Mouse (Mus musculus) urinary bladder, postnatal 4 days (tissue): Measurements from ENCODE around the gene Rhof.
A peak's percentile ranks its signal among the peaks of the same experiment; 100 is the strongest.

Source experiments
- DNase-seq, 2 experiments: peaks; one replicate each; pipeline ENCODE4 v3.0.0; 2021 to 2022; ENCODE audit warnings: low spot score in 2 of 2

Rhof gene

DNA sequence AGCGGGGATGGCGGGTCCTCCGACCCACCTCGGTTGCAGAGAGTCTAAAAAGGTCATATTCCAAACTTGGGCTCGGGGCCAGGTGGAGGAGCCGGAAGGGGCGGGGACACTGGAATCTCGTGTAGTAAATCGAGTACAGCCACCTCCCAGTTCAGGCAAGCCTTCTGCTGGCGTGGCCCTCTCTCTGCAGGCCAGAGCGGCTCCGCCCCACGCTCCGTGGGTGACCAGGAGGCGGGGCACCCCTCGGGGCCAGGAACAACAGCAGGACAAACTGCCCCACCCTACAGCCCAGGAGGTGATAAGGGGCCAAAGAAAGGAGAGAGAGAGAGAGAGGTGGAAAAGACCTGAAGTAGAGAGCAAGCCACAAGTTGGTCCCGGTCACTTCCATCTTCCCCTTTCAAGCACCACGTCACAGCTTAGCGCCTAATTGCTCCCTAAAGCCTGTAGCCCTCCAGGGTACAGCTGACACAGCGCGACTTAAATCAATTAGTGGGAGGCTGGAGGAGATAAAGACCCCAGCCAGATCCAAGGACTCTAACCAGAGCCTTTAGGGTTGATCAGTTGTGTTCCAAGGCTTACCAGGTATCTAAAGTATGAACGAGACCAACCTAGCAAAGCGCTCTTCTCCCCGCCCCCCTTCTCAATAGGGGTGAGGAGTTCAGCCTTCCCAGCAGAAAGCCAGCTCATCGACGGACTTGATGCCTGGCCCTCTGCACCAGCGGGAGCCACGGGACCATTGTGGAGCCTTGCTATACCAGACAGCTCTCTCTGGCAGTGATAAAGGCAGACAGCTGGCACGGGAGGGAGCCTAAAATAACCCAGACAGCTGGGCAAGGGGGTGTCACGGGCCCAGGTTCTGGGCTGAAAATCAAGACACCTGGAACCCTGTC, 3.2 kb upstream of the Rhof start:
- peak; percentile 87 to 90 for DNase-seq

DNA sequence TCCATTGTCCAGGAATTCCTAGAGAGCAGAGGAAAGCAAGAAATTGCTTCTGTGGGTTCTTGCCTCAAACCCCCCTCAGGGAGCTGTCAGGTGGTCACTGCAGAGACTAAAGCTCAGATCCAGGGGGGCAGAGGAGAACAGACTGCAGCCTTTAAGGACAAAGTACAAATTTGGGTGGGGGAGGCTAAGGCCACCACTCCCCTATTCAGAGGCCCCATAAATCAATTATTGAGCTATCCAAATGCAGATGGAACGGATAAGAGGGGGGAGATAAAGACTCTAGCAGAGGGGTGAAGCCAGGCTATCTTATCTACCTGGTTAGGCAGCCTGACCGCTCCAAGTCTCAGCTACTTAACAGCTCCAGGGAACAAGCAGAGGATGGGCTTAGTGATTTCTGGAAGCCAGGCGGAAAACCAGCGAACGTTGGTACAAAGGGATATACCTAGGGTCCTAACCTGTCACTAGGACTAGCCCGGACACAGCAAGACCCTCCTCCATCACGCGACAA, 2.4 kb upstream of the Rhof start:
- DNase-seq: no peak

DNA sequence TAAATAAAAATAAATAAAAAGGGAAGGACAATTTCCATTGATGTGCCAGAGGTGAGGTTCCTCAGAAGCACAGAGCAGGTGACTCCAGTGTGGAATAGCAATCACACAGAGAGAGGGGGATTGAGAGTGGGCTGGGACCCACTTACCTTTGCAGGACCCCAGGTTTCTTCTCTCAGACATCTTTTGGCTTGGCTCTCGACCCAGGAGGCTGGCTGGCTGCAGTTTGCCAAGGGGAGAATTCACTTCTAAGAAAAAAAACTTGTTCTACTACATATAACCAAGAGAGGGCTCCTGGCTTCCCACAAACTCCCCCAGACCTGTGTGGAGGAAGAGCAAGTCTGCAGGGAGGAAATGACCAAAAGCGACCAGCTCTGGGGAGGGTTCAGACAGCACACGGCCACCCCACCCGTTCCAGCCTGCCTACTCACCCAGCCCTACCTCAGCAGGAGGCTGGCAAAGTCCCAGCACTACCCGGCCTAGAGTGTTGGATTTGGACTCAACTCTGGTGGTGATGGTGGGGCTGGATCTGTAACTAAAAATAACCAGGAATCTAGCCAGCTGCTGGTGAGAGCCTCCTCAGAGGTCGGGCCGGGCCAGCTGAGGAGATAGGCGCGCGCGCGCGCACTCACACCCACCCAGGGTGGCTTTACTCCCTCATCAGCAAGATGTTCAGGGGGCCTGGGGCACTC, 1.8 kb upstream of the Rhof start:
- DNase-seq: no peak

DNA sequence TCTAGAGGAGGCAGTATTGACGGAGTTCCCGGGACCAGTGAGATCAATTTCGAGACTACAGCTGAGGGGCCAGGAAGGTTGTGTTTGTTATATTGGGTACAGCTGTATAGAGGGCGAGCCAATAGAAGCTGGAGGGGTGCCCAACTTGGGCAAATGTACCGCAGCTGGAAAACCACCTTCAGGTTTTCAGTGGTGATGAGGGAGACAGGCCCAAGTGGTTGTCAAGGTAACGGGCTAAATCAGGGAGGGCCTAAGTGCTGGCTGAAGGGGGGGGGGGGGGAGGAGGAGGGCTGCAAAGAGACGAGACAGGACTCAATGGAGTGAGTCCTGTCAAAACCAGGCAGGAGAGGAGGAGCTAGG, 1.3 kb upstream of the Rhof start:
- no peak for DNase-seq

DNA sequence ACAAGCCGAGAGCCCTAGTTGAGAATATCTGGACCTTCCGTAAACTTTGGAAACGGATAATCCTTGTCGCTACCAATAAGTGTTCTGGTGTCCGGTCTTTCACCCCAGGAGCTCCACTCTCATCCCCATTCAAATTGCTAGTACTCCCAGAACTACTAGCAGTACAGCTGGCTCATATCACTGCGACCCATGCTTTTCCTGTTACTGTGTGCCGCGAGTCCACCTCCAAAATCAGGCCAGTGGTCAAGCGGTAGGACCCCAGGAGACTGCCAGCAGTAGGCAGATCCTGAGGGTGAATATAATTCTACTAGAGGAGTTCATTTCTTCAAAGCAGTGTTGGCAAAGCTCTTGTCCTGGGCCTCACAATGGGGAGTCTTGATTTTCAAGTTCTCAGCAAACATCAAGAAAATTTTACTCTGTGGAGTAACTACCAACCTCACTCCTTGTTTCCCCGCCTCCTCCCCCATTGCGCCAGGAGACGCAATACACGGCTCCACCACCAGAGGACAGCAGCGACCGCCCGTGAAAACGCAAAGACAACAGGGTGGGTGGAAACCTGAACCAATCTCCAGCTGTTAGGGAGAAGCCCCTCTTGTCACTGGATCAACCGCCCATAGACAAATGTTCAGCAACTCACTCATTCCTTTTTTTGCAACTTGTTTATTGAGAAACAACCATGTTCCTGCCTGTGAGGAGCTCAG, 741 bp upstream of the Rhof start:
- peak; percentile 87 to 92 for DNase-seq

DNA sequence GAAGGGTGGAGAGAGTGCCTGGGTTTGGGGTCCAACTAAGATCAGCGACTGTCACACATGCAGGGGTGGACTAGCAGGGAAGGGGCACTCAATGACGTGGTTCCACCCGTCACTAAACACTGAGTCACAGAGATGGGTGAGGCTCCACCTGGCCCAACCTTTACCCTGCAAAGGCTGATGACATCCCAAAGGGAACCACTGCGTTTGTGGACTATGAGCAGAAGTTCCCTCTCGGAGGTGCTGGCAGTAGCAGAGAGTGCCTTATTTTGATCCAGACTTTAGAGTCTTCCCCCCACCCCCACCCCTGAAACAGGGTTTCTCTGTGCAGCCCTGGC, 1.7 kb downstream of the Rhof start:
- DNase-seq: no peak

DNA sequence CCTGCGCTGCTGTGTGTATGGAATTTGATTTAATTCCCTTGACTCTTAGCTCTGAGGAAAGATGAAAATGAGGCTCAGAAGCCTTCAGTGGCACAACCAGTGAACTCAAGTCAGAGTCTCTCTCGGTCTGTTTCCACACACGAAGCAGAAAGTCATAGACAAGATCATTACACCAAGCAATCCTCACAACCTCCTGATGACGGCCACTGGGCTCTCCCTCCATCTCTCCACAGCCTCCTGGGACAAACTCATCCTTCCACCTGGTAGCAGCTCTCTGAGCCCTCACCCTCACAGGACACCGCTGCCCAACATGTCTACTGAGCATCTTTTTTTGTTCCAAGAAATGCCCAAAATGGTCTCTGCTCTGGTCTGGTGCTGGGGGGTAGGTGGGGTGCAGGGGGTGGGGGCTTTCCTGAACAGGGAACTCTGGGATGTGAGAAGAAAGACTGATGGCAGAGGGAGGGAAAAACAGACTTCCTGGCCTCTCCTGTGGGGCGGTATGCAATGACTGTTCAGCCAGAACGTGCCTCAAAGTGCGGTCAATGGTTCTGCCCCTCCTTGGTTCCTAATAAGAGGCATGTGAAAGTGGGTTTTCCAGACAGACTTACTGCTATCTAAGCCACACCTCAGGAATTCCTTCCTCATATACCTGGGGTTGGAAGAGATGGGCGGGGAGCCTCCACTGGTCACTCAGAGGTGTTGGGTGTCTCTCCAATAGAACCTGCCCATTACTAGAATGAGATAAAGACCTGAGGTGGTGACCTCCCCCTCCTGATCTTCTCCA, 2.3 kb downstream of the Rhof start:
- DNase-seq: no peak

DNA sequence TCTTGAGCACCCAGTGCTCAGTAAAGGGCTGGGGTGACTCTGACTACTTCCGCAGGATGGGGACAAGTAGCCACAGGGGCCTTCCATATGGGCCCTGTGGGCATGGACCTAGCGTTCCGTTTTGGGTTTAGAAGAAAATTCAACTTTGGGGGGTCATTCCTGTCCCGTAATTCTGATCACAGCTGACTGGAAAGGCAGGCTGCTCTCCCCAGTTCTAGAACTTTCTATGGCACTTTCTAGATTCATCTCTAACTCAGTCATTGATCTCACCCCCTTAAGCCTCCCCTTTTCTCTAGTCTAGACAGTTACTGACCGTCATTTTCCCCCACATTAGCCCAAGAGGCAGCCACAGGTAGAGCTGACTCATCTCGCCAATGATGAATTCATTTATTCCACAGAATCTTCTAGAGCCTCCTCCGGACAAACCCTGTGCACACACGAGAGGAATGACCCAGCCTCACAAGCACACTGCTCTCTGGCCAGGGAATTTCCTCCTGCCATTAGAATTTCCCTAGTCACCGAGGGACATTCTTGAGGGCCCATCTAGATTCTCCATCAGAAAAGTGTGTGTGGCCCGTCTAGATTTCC, 3.2 kb downstream of the Rhof start:
- no peak for DNase-seq

DNA sequence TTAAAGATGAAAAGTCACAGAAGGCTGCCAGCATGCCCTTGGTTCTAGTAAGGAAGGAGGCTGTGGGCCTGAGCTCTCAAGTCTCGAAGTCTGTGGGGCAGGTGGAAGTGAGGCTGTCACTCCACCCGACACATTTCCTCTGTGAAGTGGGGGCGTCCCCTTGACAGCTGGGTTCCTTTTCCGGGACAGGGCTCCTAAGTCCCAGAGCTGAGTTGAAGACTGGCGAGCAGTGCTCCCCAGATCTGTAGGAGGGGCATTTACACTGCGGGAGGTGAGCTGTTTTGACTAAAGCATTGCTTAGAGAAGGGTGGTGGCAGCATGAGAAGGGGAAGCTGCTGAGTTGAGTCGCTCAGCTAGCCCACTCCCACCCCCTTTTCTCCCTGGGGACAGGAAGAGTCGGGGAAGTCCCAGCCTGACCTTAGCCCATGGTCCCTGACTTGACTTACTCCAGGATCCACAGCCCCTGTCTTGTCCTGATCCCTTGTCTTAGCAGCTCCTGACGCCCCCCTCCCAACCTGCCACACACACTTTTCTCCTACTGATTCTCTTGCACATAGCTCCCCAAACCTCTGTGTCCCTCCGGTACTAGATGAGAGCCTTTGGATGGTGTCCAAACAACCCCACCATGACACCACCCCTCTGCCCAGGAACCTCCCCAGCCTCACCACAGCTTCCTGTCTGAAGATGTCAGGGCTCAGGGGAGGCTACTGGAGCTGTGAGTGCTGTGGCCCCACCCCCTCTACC, 3.9 kb downstream of the Rhof start:
- DNase-seq: no peak

DNA sequence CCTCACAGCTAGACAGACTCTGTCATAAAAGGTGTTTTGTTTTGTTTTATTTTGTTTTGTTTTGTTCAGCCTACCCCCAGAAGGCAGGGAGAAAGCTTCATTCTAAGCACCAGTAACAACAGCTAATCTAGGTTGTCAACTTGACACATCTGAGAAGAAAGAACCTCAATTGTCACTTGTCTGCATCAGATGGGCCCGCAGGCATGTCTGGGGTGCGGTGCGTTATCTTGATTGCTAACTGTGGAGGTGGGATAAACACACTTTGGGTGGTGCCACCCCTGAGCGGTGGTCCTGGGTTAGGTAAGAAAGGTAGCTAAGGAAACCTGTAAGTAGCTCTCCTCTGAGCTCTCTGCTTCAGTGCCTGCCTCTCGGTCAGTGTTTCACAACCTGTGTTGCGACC, 5.5 kb downstream of the Rhof start:
- no peak for DNase-seq

DNA sequence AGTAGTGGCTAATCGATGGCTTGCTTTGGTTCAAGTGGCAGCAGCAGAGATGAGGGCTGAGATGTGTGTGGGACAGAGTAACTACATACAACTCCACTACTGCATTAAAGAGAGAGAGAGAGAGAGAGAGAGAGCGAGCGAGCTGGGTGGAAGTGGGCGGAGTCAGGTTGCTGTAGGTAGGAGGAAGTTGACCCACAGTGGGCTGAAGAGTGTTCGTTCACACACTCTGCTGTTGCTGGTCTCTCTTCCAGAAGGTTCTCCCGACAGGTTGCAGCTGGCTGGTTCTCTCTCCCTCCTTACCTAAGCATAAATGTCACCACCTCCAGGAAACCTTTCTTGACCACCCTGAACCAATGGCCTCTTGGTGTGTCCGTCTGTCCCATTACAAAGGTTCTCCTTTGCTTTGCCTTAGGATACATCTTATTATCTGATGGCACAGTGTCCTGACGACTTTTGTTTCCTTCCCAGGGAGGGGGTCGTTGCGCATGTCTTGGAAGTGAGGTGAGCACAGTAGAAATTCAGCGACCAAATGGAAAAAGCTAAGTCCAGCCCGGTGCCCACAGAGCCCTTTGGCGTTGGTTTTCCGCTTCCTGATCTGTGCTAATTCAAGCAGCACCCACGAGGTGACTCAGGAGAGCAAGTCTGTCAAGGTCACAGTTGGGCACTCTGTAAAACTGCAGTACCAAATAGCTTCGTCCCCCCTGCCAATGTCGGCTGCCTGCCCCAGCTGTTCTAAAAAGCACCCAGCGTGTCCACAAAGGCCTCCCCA, 6.7 kb downstream of the Rhof start:
- DNase-seq: no peak

DNA sequence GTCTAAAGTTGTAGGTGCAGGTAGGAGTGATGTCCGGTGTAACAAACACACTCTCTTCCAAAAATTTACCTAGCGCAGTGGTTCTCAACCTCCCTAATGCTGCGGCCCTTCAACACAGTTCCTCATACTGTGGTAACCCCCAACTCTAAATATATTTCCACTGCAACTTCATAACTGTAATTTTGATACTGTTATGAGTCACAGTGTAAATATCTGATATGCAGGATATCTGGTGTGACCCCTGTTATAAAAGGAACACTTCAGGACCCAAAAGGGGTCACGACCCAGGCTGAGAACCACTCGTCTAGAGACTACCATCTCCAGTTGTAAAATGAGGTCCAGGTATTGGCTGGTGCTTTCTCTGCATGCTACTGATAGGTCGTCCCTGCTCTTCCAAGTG, 7.4 kb downstream of the Rhof start:
- no peak for DNase-seq

DNA sequence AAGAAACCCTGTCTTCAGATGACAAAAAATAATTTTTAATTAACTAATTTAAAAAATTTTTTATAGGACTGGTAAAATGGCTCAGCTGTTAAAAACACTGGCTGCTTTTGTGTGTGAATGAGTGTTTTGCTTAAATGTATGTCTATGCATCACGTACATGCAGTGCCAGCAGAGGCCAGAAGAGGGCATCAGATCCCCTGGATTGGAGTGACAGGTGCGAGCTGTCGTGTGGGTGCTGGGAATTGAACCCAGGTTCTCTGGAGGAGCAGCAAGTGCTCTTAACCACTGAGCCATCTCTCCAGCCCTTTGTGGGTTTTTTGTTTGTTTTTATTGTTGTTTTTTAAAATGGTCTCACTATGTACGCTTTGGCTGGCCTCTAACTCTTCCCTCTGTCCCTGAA, 10.3 kb downstream of the Rhof start:
- no peak for DNase-seq

DNA sequence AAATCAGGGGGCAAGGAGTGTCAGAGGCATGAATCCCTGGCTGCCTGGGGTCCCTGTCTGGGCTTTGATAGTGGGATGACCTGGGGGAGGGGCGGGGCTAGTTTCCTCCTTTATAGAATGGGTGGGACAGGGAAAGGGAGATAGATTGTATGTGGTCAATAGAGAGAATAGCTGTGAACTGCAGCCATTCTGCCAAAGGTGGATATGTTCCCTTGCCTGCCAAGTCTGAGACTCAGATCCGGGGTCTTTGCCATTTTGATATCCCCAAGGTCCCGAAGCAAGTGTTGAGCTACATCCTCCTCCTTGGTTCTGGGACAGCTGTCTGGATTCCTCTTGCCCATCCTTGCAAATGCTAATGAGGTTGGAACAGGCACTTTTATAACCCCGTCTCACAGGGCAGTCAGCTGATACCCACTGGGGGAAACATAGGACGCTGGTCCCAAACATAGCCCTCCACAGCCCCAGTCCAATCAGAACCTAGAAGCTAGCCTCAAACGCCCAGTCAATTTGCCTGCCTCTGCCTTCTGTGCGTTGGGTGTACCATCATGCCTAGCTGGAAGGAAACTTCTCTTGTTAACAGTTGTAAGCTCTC, 11.8 kb downstream of the Rhof start:
- DNase-seq: no peak

DNA sequence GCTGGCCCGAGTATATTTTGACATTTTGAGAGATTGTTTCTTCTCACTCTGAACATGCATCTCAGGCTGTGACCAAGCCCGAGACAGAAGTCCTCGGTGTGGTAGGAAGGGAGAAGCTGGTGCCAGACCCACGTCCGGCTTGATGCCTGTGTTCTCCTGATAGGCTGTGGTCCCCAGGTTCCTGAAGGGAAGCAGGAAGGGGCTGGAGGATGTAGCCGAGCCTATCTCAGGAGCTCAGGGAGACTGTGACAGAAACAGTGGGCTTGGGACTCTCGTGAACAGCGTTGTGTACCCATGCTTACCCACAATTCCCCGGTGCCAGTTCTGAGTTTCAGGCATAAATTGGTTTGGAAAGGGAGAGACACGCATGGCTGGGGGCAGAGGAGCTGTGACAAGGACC, 13.7 kb downstream of the Rhof start:
- DNase-seq: no peak

DNA sequence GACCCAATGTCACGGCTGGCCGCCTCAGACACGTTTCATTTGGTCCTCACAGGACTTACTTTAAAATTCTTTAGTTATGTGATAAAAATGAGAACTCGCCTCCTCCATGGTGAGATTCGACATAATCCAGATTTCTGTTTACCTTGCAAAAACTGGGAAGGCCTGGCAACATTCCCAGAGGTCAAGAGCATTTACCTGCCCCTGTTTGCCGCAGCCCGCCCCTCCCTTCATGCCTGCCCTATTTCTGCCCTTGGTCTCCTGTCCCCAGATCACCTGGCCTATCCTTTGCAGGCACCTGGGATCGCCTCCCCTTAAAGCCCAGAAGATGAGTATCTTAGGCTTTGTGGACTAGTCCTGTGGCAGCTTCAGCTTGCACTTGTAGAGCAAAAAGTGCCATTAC, 14.7 kb downstream of the Rhof start:
- no peak for DNase-seq

DNA sequence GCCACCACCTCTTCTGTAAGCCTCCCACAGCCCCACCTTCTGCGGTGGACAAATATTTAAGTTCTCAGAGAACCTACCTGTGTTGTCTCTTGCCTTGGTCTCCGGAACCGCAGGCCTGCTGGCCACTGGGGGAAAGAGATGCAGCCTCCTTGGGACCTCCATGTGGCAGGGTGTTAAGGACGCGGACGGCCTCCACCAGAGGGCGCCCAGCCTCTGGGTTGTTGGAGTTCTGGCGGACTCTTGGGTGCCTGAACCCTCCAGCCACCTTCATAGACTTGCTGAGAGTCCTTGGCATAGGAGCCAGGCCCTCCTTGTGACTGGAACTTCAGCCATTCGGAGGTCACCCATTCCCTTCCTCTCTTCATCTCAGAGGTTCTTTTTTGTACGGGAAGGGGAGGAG, 15.2 kb downstream of the Rhof start:
- DNase-seq: peak; percentile 63 to 81

DNA sequence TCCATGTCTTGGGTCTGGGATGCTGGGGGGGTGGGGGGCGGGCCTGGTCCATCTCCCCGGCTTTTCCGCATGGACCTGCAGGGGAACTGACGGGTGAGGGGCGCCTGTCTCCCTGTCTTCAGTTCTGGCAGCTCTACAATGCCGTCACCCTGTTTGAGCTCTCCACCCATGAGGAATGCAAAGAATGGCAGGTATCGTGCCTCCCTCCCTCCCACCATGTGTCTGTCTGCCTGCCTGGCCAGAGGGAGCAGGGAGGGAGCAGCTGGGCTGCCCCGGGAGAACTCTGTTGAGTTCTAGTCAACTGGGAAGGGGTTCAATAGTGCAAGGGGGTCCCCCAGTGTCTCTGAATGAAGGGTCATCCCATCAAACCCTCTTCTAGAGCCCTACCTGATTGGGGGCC, 16.4 kb downstream of the Rhof start:
- no peak for DNase-seq

DNA sequence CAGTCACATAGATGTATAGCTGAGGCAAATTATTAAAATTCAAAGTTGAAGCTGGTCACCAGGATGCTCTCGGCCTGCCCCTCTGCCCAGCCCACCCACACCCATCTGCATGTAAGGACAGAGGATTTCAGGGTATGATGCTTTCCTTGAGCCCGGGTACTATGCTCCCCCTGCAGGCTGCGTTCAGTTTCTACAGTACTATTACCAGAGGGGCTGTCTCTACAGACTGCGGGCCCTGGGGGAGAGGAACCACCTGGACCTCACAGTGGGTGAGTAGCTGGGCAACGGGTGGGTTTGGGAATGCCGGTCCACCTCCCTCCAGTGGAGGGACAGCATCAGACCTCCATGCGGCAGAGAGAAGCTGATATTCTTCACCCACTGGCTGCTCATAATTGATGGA, 17.6 kb downstream of the Rhof start:
- DNase-seq: no peak

DNA sequence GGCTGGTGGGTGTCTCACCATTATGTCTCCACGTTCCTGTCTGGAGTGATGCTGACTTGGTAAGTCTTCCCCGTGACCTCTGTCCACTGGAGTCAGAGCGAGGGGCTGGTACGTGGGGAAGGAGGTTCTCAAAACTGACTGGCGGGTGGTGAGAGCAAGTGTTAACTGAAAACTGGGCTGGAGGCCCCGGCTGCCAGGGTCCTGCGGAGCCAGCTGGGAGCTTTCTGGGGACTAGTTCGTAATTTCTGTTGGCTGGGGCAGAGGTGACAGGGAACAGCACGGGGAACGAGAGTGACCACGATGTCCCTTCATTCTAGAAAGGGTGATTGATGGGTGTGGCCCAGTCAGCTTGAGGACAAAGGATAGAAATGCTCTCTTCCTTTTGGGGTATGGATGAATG, 18.4 kb downstream of the Rhof start:
- DNase-seq: no peak
